Mouse (Mus musculus): ENCODE measurements around the gene Lman2l. TPM values are rescaled to one million over a fixed set of nuclear protein-coding genes. Genes with fewer than 3 reads are reported as not detected.

The Lman2l gene
- polyA plus RNA-seq, 1 experiment from 2014 or later = 32.1 TPM

DNA sequence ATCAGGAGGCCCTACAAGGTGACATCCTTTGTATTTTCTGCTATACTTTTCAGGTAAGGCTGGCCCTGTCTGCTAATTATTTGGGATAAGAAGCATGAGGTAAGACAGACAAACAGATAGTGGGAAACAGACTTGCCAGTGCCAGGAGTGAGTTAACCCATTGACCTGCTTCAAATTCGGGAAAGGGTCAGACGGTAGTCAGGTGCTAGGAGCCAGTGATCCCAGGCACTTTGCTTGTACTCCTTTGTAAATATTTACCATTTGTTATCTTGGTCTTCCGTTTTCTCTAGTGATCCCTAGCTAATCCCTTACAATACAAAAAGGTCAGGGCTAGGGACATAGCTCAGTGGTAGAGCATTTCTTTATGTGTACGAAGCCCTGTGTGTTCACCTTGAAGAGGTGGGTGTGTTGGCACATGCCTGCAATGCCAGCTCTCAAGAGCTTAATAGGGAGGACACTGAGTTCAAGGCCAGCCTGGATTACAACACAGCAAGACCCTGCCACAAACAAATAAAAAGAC lies 20.6 kb upstream of the Lman2l start:
- Histone ChIP-seq H3K9ac (ENCODE audit: low read depth, low read length) (no peak overlapping the region), H3K27me3 (replicated peaks; ENCODE audit: control insufficient read depth, insufficient read depth, low read length) (no peaks in the 10 kb centered on the region), H3K36me3 (ENCODE audit: control insufficient read depth, insufficient read depth, low read length) (no peaks in the 10 kb centered on the region), H3K4me2 (ENCODE audit: low read depth, low read length) (no peak overlapping the region), H3K4me3 (ENCODE audit: low read length) (no peak overlapping the region), H3K27ac (ENCODE audit: low read length) (no peak overlapping the region), H3K9me3 (ENCODE audit: control insufficient read depth, low read length) (no peaks in the 10 kb centered on the region), H3K4me1 (ENCODE audit: control insufficient read depth, insufficient read depth, low read length) (no peaks in the 10 kb centered on the region; the same call in 1 of the 2 replicates)
- WGBS = 33% methylated on average over 4 of the region's 4 CpGs
- no peak for ATAC-seq

DNA sequence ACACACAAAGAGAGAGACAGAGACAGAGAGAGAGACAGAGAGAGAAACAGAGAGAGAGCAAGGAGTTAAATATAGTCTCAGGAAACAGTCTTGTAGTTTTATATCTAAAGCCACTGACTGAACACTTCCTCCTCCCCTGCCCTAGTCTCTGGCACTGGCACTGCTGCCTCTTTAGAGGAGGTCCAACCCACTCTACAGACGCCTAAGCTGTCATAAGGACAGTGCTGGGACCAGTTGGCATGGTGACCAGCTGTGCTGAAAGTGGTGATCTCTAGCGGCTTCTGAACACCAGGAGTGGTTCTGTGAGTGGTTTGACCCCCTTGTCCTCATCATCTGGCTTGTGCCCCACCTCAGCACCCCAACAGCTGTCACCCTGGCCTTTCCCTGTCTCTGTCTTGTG lies 16.8 kb upstream of the Lman2l start:
- no peak for ATAC-seq

DNA sequence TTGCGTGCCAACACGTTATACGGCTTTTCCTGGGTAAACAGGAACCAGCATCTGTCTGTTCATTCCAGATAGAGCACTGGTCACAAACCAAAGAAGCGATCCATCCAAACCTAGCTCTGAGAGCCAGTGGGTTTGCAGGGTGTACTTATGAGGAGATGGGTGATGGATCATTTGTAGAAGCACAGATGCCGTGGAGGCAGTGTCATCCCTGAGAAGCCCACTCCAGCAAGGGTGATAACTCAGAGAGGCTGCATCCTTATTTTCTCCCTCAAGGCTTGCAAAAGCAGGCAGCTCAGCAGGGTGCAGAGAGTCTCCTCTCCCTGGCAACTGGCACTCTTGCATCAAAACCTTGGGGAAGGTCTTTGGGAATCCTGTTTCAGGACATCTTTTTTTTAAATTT lies 13.1 kb upstream of the Lman2l start:
- Histone ChIP-seq H3K9me3 (ENCODE audit: control insufficient read depth, low read length) (no peaks in the 10 kb centered on the region), H3K36me3 (ENCODE audit: control insufficient read depth, insufficient read depth, low read length) (no peaks in the 10 kb centered on the region), H3K27me3 (replicated peaks; ENCODE audit: control insufficient read depth, insufficient read depth, low read length) (no peaks in the 10 kb centered on the region), H3K4me1 (ENCODE audit: control insufficient read depth, insufficient read depth, low read length) (no peaks in the 10 kb centered on the region; the same call in 1 of the 2 replicates), H3K4me2 (ENCODE audit: low read depth, low read length) (no peak overlapping the region), H3K4me3 (ENCODE audit: low read length) (no peak overlapping the region), H3K9ac (ENCODE audit: low read depth, low read length) (no peak overlapping the region), H3K27ac (ENCODE audit: low read length) (no peak overlapping the region)
- 71% methylated on average over 5 of the region's 5 CpGs for WGBS
- no peak for ATAC-seq

More for the DNA sequence above, 16.8 kb upstream of the Lman2l start:
- Histone ChIP-seq H3K9me3 (ENCODE audit: control insufficient read depth, low read length) (no peaks in the 10 kb centered on the region), H3K27ac (ENCODE audit: low read length) (no peak overlapping the region), H3K27me3 (replicated peaks; ENCODE audit: control insufficient read depth, insufficient read depth, low read length) (no peaks in the 10 kb centered on the region), H3K4me1 (ENCODE audit: control insufficient read depth, insufficient read depth, low read length) (no peaks in the 10 kb centered on the region; the same call in 1 of the 2 replicates), H3K9ac (ENCODE audit: low read depth, low read length) (no peak overlapping the region), H3K36me3 (ENCODE audit: control insufficient read depth, insufficient read depth, low read length) (no peaks in the 10 kb centered on the region), H3K4me2 (ENCODE audit: low read depth, low read length) (no peak overlapping the region), H3K4me3 (ENCODE audit: low read length) (no peak overlapping the region)
- WGBS = 53% methylated on average over 2 of the region's 2 CpGs

DNA sequence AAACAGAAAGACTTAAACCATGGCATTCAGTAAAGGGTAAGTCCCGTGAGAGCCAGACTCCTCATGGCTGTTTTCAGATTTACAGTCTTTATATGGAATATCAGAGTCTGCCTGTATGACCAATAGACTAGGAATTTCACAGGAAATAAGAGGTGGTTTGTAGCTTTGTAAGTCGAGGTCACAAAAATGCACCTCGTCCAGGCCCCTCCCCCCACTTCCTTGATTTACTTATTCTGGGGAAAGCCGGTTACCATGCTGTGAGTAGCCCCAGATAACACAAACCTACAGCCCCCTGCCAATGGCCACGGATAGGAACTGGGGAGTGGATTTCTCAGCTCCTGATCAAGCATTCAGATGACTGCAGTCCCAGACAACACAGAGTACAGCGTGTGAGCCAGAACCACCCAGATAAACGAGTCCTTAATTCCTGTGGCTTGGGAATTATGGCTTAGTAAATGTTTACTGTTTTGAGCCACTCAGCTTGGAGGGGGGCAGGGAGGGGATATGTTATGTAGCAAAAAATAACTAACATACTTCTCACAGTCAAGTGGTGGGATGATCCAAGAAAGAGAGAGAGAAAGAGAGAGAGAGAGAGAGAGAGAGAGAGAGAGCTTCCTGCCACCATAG lies 12.4 kb upstream of the Lman2l start:
- Histone ChIP-seq H3K4me3 (ENCODE audit: low read length) (no peak overlapping the region), H3K36me3 (ENCODE audit: control insufficient read depth, insufficient read depth, low read length) (no peaks in the 10 kb centered on the region), H3K4me2 (ENCODE audit: low read depth, low read length) (no peak overlapping the region), H3K27ac (ENCODE audit: low read length) (no peak overlapping the region), H3K27me3 (replicated peaks; ENCODE audit: control insufficient read depth, insufficient read depth, low read length) (no peaks in the 10 kb centered on the region), H3K4me1 (ENCODE audit: control insufficient read depth, insufficient read depth, low read length) (no peaks in the 10 kb centered on the region; the same call in 1 of the 2 replicates), H3K9me3 (ENCODE audit: control insufficient read depth, low read length) (no peaks in the 10 kb centered on the region), H3K9ac (ENCODE audit: low read depth, low read length) (no peak overlapping the region)
- peak; percentile 16; the same call in 1 of the 2 replicates for ATAC-seq
- WGBS = 15% methylated on average over 7 of the region's 7 CpGs

DNA sequence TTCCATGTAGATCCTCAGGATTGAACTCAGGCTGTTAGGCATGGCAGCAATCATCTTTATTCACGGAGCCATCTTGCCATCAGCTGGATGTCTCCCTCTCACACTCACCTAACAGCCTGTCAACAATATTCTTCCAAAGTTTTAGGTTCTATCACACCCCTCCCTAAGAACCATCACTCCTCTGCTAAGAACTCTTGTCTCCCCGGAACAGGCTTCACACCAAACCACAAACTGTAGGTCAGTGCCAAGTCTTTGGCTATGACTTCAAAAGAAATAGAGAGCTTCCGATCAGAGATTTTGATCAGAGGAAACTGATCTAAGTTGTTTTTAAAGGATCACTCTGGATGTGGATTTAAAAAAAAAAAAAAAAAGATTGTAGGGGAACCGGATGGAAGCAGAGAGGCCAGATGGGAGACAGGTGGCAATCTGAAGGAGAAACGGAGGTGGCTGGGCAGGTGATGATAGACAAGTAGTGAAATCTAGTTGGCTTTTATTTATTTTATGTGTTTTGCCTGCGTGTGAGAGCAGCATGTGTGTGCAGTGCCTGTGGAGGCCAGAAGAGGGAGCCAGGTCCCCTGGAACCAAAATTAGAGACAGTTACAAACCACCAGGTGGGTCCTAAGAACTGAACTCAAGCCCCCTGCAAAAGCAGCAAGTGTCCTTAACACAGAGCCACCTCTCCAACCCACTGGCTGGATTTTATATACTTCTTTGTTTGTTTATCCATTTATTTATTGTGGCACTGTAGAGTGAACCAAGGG lies 9.2 kb upstream of the Lman2l start:
- H3K27me3 ChIP-seq (replicated peaks; ENCODE audit: control insufficient read depth, insufficient read depth, low read length) = no peaks in the 10 kb centered on the region
- WGBS = 87% methylated on average over 6 of the region's 6 CpGs
- H3K4me2 ChIP-seq (ENCODE audit: low read depth, low read length) = no peak overlapping the region
- H3K27ac ChIP-seq (ENCODE audit: low read length) = no peak overlapping the region
- H3K9ac ChIP-seq (ENCODE audit: low read depth, low read length) = no peak overlapping the region
- H3K9me3 ChIP-seq (ENCODE audit: control insufficient read depth, low read length) = no peaks in the 10 kb centered on the region
- H3K4me3 ChIP-seq (ENCODE audit: low read length) = no peak overlapping the region
- no peaks in the 10 kb centered on the region for H3K36me3 ChIP-seq (ENCODE audit: control insufficient read depth, insufficient read depth, low read length)
- no peaks in the 10 kb centered on the region; the same call in 1 of the 2 replicates for H3K4me1 ChIP-seq (ENCODE audit: control insufficient read depth, insufficient read depth, low read length)
- ATAC-seq = no peak

DNA sequence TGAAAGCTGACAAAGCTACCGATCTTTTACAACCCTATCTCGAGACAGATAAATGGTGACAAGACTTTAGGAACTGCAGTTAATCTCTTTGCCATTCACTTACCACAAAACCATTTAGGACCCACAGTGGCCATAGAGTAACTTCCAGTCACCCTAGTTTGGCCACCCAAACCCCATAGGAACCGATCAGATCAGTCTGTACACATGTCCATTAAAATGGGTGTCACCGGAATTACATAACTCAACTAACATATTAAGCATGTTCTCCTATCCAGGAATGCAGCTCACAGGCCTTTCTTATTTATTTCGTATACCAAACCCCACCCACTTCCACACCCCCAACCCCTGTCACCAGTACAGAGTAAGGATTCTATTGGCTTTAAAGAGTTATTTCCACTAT lies 1.8 kb upstream of the Lman2l start:
- Histone ChIP-seq H3K4me3 (ENCODE audit: low read length) (no peak overlapping the region), H3K4me1 (ENCODE audit: control insufficient read depth, insufficient read depth, low read length) (peaks cover 3% of the 10 kb centered on the region; the same call in 1 of the 2 replicates), H3K9me3 (ENCODE audit: control insufficient read depth, low read length) (no peaks in the 10 kb centered on the region), H3K27me3 (replicated peaks; ENCODE audit: control insufficient read depth, insufficient read depth, low read length) (no peaks in the 10 kb centered on the region), H3K9ac (ENCODE audit: low read depth, low read length) (no peak overlapping the region), H3K36me3 (ENCODE audit: control insufficient read depth, insufficient read depth, low read length) (no peaks in the 10 kb centered on the region), H3K4me2 (ENCODE audit: low read depth, low read length) (no peak overlapping the region), H3K27ac (ENCODE audit: low read length) (no peak overlapping the region)
- ATAC-seq = no peak
- 87% methylated on average over 5 of the region's 5 CpGs for WGBS

DNA sequence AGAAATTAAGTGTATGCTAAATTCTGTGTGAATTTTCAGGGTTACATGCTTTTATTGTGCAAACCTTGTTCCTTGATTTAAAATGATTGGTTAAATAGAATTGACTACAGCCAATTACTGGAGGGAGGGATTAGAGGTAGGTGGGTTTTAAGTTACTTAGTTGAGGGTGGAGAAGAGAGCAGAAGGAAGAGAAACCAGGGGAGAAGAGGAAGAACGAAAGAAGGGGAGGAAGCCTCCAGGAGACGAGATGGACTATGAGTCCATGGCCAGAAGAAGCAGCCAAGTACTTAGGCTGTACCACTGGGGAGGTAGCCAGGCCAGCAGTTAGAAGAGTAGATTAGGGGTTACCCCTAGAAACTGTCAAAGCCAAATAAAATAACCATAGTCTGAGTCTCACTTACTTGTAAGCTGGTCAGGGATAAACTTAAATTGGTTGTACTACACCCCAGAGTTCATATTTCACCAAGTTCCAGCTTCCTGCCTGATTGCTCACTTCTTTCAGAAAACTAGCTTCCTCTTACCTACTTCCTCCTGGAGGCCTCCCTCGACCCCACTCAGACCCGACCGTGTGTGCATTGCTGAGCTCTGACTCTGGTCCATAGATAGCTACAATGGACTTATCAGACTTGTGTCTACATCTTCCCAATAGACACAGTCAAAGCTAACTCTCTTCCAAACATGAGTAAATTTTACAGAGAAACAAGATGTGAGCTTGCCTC lies 1.2 kb upstream of the Lman2l start:
- H3K4me1 ChIP-seq (ENCODE audit: control insufficient read depth, insufficient read depth, low read length) = peaks cover 3% of the 10 kb centered on the region; the same call in 1 of the 2 replicates
- H3K9me3 ChIP-seq (ENCODE audit: control insufficient read depth, low read length) = no peaks in the 10 kb centered on the region
- H3K27me3 ChIP-seq (replicated peaks; ENCODE audit: control insufficient read depth, insufficient read depth, low read length) = no peaks in the 10 kb centered on the region
- no peak overlapping the region for H3K9ac ChIP-seq (ENCODE audit: low read depth, low read length)
- no peaks in the 10 kb centered on the region for H3K36me3 ChIP-seq (ENCODE audit: control insufficient read depth, insufficient read depth, low read length)
- H3K4me3 ChIP-seq (ENCODE audit: low read length) = no peak overlapping the region
- 82% methylated on average over 5 of the region's 5 CpGs for WGBS
- H3K27ac ChIP-seq (ENCODE audit: low read length) = no peak overlapping the region
- ATAC-seq = no peak
- H3K4me2 ChIP-seq (ENCODE audit: low read depth, low read length) = no peak overlapping the region

DNA sequence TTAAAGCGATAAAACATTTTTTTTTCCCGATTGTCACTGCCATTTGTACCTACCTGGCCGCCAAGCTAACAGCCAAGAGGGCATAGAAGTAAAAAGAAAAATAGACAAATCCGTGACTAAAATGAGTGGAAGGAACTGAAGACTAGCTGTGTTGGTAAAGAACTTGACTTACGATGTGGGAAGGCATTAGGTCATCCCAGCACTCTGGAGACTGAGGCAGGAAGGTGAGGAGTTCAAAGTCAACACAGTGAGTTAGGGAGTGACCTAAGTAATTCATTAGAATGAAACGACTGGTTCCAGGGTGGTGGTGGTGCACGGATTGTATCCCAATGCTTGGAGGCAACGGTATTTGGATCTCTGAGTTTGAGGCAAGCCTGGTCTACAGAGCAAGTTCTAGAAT lies 437 bp upstream of the Lman2l start:
- no peak overlapping the region for H3K9ac ChIP-seq (ENCODE audit: low read depth, low read length)
- no peak overlapping the region for H3K4me2 ChIP-seq (ENCODE audit: low read depth, low read length)
- H3K4me3 ChIP-seq (ENCODE audit: low read length) = 0 out of 2 replicates have a peak overlapping the region, but pooled peaks have one; percentile 87
- H3K9me3 ChIP-seq (ENCODE audit: control insufficient read depth, low read length) = no peaks in the 10 kb centered on the region
- no peaks in the 10 kb centered on the region for H3K36me3 ChIP-seq (ENCODE audit: control insufficient read depth, insufficient read depth, low read length)
- no peaks in the 10 kb centered on the region for H3K27me3 ChIP-seq (replicated peaks; ENCODE audit: control insufficient read depth, insufficient read depth, low read length)
- 40% methylated on average over 8 of the region's 8 CpGs for WGBS
- peak overlapping the region; percentile 17; the same call in 1 of the 2 replicates for H3K27ac ChIP-seq (ENCODE audit: low read length)
- ATAC-seq = peak; percentile 49
- peaks cover 3% of the 10 kb centered on the region; the same call in 1 of the 2 replicates for H3K4me1 ChIP-seq (ENCODE audit: control insufficient read depth, insufficient read depth, low read length)

DNA sequence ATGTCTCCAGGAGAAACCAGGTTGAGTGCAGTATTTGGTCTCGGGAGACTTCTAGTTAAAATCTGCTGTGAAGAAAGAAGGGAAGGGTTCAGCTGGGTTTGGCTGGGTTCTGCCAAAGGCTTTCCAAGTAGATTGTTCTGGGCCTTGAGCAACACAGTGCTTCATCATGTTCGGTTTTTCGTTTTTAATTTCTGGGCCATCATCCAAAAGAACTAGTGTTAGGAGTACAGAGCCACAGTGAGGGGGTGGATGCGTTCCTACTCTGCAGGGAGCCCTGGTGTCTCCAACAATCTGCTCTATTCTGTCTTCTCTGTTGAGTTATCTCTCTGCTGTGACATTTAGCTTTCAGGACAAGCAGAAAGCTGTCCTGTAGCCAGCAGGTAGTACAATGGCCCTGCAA lies 4.0 kb downstream of the Lman2l start:
- 0 out of 2 replicates have a peak, but pooled peaks cover 4% of the 10 kb centered on the region for H3K36me3 ChIP-seq (ENCODE audit: control insufficient read depth, insufficient read depth, low read length)
- no peak overlapping the region for H3K9ac ChIP-seq (ENCODE audit: low read depth, low read length)
- no peak overlapping the region for H3K4me2 ChIP-seq (ENCODE audit: low read depth, low read length)
- H3K9me3 ChIP-seq (ENCODE audit: control insufficient read depth, low read length) = no peaks in the 10 kb centered on the region
- no peak for ATAC-seq
- H3K27ac ChIP-seq (ENCODE audit: low read length) = no peak overlapping the region
- H3K4me1 ChIP-seq (ENCODE audit: control insufficient read depth, insufficient read depth, low read length) = peaks cover 3% of the 10 kb centered on the region; the same call in 1 of the 2 replicates
- no peak overlapping the region for H3K4me3 ChIP-seq (ENCODE audit: low read length)
- H3K27me3 ChIP-seq (replicated peaks; ENCODE audit: control insufficient read depth, insufficient read depth, low read length) = no peaks in the 10 kb centered on the region
- WGBS = 82% methylated on average over 4 of the region's 4 CpGs

Data from intestine, embryonic 16.5 days (tissue).